Mouse (Mus musculus) heart, postnatal 0 days (tissue): ENCODE results near the gene Rnf19b.

Experiments used
- CTCF ChIP-seq: IDR thresholded peaks from 2 replicates; pipeline ENCODE4 v1.5.1; 2016; ENCODE audit warnings: antibody characterized with exemption, control low read depth, low read depth
- EP300 ChIP-seq: IDR thresholded peaks from 2 replicates; pipeline ENCODE4 v1.6.1; 2016; ENCODE audit warnings: antibody characterized with exemption, low read depth

DNA sequence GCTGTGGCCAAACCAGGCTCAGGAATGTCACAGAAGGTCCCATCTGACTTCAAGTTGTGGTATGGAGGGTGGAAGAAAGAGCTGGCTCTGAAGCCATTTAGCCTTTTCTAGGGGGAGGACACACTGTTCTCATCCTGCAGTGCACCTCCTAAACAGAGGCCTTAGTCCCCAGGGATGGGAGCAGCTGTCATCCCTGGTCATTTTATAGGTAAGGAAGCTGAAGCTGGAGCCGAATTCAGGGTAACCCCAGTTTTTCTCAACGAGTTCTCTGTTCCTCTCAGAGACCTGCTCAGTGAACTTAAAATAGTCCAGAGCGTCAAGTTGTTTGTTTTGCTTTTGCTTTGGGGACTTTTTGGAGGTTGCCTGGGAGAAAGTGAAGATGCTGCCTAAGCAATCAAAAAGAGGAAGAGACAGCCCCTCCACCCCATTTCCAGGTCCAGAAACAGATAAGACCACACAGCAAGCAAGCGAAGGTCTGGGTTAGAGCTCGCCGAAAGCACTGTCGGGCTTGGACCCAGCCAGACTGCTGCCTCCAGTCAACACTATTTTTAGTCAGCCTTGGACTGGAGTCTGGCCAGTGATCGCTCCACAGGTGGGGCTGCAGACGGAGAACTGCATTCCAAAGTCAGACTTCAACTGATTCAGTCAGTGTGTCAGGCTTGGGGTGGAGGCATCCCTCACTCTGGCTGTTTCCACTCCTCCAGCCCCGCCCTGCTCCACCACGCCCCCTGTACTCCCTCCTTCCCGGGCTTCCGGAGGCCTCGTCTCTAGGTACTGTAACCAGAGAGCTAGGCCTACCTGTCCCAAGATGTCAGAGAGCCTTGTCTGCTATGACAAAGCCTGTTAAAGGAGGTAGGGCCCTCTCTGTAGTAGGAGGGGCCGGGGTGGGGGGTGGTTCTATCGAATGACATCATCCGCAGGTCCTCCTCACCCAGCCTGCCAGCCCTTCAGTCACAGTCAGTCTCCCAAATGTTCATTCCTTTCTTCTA lies 24.8 kb upstream of the Rnf19b start:
- TF ChIP-seq CTCF (no peak), EP300 (no peak)
